Mouse (Mus musculus) A20 (cell line): ENCODE measurements around the gene Zmat5.
A peak's percentile ranks its signal among the peaks of the same experiment; 100 is the strongest.

Source experiments
- DNase-seq: peaks from one replicate; pipeline ENCODE4 v3.0.0-alpha.2; 2011; ENCODE audit warnings: low read depth, low spot score

Zmat5 gene

DNA sequence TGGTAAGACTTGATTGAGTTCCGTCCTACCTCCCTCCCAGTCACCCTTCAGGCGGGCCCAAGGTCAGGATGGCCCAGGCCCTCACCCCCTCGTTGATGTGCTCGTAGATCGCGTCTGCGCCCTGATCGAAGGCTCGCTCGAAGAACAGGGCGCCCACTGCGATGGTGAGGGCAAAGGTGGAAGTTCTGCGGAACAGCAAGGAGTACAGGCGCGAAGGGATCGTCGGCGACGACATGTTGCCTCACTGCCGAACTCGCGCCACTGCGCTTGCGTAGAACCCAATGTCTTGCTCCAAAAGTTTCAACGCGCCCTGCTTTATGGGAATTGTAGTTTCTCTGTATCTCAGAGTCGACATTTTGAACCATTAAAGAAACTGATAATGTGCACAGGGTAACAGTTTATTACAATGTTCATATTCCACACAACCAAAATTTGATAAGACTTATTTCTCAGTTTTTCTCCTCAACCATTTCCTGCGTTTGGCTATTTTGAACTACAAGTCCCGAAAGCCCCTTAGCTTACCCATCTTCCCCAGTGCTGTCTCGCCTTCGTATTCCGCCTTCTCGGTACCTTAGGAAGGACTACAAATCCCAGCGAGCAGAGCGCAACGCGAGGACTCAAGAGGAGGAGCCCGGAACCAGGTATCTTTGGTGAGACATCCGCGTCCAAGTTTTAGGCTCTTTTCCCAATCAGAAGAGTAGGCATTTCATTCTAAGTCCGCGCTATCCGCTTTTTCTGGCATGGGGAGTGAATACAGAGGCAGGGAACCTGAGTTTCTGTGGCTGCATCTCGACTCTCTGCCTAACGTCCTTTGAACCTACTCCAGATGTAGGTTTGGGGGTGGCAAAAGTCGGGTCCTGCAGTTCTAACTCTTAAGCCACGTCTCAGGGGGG, at the start of gene Zmat5, which contains the start of gene Uqcr10:
Gene Zmat5 (plus strand): TSS at position 607 of the 893 bp plus-strand sequence.
Gene Uqcr10 (minus strand): TSS at position 271 of the 893 bp plus-strand sequence.
- DNase-seq, result peak; percentile 97

DNA sequence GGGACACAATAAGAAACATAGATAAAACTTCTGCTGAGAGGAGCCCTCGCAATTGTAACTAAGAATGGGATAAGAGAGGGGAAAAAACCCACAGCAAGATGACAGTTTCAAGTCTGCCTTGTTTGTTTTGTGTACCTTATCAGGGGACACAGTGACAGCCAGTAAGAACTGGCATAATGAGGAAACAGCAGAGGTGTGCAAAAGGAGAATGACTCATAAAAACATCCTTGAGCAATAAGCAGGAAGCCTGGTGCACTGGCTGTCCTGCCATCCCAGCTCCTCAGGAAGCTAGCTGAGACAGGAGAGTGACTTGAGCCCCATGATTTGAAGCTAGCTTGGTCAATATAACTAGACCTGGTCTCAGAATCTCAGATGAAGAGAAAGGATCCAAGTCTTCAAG, 44.7 kb upstream of the Zmat5 start:
- peak; percentile 65 for DNase-seq

DNA sequence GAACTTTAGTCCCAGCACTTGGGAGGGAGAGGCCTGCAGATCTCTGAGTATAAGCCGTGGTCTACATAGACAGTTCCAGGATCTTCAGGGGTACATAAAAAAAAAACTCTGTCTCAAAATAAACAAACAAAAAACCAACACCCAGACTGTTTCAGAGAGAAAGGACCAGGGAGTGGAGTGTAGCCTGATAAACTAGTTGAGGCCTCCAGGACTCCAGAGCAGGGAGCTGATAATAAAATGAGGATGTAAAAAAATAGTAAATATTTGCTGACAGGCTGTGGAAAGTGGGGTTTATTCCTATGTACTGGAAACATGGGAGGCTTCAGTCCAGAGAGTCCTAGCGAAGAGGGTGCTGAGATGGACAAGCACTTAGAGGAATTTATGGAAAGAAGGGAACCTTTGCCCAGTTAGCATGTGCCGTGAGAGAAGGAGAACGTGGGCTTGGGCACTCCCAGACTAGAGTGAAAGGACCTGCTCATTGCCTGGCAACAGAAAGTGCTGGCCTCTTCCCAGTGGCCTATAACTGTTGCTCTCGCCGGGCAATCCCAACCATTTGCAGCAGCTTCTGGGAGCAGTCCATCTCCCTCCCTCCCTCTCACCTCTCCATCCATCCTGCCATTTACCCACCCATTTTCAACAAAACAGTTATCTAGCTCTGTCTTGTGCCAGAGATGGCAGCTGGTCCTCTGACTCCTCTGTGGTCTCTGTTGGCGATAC, 44.0 kb upstream of the Zmat5 start:
- DNase-seq, result peak; percentile 31

GRCm38 (mm10) chr11:4661324-4661723, 43.2 kb upstream of the Zmat5 start:
- peak; percentile 82 for DNase-seq

- peak; percentile 57 for DNase-seq
Measured at GRCm38 (mm10) chr11:4661871-4662495, 42.5 kb upstream of the Zmat5 start.

DNA sequence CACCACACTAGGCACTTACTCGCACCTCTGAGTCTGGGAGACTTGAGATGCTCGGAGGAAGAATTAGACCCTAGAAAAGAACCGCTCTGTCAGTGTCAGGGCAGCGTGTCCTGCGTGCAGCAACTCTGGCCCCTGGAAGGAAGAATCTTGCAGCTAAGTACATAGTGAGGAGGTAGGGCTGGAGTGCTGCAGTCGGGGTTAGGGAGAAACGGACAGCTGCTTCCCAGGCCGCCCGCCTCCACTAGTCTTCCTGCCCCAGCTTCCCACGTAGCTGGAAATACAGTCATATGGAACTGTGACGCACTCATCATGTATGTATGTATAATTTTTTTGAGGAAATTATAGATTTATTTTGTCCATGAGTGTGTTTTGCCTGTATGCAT, 42.0 kb upstream of the Zmat5 start:
- no peak for DNase-seq

DNA sequence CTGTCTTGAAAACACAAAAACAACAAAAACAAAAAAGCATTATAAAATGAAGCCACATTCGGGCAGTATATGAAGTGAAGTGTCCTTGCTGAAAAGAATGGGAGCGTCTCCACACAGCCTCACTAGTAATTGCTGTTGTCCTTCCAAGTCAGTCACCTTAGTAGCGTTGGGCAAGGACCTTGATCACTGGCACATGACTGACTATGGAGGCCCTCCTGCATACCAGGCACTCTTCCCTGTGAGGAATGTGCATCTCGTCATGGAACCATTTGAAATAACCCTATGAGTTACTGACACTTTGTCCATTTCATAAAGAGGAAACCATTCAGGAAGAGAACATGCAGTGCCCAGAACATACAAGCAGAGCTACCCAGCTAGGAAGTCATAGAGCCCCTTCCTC, 32.7 kb upstream of the Zmat5 start:
- no peak for DNase-seq

DNA sequence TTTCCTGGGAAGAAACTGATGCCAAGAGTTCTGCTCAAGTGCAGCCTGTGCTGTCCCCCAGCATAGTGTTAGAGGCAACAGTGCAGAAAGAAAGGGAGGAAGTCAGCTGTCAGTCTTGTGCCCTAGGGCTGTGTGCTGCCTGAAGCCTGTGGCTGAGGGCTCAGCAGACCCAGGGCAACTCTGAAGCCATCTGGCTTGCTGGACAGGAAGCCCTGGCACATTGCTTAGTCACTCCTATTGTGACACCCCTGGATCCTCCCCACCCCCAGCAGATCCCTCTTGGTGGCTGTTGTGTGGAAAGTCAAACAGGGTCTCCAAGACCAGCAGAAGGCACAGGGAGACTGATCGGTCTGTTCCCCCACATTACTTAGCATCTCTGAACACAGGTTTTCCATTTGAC, 29.9 kb upstream of the Zmat5 start:
- DNase-seq, result no peak

- no peak for DNase-seq
Measured at GRCm38 (mm10) chr11:4675126-4675562, 29.3 kb upstream of the Zmat5 start.

DNA sequence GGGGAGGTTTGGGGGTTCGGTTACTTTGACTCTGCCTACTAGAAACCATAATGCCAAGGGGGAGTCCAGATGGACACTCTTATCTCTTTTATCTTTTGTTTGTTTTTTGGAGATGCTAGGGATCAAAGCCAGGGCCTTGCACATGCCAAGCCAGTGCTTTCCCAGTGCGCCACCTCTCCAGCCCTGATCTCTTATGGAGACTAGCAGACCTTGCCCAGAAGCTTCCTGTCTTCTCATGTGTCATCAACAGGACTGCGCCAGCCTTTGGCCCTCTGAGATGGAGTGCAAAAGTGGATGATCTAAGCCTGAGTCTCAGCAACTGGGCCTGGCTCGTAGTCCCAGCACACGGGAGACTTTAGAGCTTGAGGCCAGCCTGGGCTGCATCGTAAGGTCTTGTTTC, 28.8 kb upstream of the Zmat5 start:
- DNase-seq, result no peak

DNA sequence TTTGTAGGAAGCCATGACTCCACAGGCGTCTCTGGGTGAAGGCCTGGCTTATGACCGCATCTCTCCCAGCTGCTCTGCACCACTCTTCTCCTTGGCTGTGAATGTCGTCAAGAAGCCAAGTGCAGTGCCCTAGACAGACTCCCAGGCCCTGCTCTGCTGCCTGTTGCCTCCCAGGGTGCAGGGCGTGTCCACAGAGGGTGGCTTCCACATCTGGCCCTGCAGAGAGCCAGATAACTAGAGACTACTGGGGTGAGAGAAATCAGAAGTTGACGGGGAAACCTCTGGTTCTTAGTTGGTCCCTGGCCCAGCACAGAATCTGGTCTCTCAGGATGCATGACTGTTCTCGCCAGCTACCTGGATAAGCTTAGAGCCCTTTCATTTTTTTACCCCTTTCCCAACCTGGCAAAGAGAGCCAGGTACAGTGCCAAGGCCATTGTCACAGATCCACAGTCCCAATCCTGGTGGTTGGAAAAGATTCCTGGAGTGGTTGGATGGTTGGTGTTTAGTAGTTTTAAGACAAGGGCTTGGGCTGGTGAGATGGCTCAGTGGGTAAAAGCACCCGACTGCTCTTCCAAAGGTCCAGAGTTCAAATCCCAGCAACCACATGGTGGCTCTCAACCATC, 27.1 kb upstream of the Zmat5 start:
- DNase-seq, result no peak

GRCm38 (mm10) chr11:4678700-4679440, 25.6 kb upstream of the Zmat5 start:
- no peak for DNase-seq

DNA sequence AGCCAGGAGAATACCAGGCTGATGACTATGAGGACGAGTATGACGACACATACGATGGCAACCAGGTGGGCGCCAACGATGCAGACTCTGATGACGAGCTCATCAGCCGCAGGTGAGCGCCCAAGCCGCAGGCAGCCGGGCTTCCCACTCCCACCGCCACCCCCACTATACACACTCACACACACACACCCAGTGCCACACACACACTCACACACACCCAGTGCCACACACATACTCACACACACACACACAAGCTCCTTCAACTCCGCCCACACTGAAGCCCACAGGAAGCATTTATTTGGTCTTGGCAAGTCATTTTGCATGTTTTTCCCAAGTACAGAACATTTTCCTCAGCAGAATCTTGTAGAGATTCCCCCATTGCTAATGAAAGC, 25.0 kb upstream of the Zmat5 start:
- no peak for DNase-seq

DNA sequence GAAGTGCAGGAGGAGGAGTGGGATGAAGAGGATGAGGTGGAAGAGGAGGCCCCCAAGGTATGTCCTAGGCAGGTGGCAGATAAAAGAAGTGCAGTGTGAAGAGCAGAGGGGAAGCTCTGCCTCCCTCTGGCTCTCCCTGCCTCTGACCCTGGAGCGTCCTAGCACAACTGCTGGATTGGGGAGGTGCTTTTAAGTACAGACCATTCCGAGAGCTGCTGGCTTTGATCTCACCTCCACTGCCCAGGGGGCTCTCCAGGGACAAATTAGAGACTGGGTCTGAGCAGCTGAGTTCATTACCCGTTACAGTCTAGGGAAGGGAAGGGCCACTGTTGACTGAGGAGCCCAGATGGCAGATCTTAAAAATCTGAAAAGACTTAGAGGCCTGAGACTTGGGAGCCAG, 24.4 kb upstream of the Zmat5 start:
- no peak for DNase-seq

DNA sequence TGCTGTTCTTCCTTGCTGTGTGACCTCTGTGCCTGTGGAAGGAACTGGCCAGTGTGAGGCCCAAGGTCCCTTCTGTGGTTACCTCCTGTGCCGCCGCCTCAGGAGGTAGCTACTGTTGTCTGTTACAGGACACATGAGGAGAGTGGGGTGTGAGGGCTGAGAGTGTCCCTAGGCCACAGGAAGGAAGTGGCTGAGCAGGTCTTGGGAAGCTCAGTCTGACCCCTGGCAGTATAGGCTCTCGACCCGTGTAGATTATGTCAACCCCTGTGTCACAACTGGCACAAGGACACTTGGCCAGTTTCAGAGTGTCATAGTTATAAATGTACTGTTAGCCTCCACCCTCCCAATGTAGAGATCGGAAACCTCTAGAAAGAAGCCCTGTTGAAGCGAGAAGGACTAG, 21.0 kb upstream of the Zmat5 start:
- DNase-seq, result no peak

GRCm38 (mm10) chr11:4684186-4684585, 20.3 kb upstream of the Zmat5 start:
- DNase-seq, result no peak

DNA sequence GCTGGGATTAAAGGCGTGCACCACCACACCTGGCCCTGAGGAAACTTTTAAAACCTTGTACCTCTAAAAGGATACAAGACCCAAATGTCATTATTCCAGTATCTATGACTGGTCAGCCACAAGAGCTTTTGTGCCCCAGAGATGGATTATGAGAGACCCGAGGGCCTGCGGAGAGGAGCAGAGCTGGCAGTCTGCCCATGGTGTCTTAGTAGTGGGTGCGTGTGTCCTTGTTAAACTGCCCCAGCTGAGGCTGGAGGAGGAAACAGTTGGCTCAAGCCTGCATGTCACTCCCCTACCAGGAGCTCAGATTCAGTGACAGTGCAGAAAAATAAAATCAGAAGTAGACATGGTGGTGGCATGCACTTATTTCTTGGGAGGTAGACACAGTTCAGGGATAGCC, 19.4 kb upstream of the Zmat5 start:
- no peak for DNase-seq

DNA sequence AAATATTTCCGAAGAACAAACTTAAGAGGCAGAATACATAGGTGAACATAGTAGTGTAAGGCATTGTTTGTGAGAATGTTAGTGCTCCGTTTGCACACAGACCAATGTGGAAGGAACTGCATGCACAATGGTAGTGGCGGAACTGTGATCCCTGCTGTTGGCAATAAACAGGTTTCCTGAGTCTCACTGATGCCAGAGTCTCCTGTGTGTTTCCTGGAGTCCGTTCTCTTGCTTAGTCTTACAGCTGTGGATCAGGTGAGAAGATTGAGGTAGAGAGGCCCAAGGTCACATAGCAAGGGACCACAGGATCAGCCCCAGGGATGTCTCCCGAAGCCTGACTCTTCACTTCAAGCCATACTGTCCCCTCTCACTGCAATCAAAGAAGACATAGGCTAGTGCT, 19.0 kb upstream of the Zmat5 start:
- no peak for DNase-seq

GRCm38 (mm10) chr11:4687027-4687426, 17.5 kb upstream of the Zmat5 start:
- DNase-seq, result no peak

GRCm38 (mm10) chr11:4687874-4688273, 16.6 kb upstream of the Zmat5 start:
- no peak for DNase-seq
